Mouse (Mus musculus) layer of hippocampus, postnatal 25 days (tissue): ENCODE data around the gene Sgce. TPM values are rescaled to one million over a fixed set of nuclear protein-coding genes. Genes with fewer than 3 reads are reported as not detected.

ENCODE experiments used
- DNase-seq, 2 experiments: peaks; one replicate each; pipeline ENCODE4 v3.0.0; 2022; ENCODE audit warnings: mixed read lengths in 2 of 2, low spot score in 1 of 2; ENCODE audit errors: extremely low spot score in 1 of 2
- total RNA-seq, 2 experiments: library from RNA; stranded (reverse); gene quantifications; 2 replicates each; pipeline ENCODE4 v1.2.3; 2021

The Sgce gene
- total RNA-seq, 2 experiments from 2014 or later, result 33.3 to 35.3 TPM

DNA sequence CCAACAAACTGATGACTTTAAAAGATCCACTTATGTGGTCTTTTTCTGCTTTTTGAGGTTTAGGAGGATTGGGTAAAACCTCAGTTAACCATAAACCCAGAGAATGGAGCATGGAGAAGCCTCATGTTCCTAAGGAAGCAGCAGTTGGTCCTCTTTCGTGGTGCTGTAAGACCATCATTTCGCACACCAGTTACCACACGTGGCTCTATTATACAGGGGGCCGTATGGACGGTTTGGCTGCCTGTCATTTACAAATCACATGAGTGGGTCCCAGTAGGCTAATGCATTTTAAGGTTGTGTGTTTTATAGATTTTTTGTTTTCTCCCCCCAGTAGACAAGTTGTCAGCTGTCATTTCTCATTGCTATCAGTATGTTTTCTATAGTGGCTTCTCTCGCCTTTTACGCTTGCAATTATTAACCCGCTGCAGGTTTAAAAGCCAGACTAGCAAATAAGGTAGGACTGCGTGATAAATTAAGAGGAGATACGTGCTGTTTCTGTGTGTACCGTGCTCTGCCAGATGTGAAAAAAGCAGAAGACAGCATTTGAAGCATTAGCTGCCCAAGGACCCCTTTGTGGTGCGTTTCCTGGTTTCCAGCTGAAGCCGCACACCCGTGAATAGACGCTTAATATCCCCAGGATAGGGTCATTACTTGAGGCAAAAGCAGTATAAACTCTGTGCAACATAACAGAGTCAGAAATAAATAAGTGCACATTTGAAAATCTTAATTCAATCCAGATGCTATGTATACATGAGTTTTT is 22.8 kb downstream of the Sgce start:
- no peak for DNase-seq

DNA sequence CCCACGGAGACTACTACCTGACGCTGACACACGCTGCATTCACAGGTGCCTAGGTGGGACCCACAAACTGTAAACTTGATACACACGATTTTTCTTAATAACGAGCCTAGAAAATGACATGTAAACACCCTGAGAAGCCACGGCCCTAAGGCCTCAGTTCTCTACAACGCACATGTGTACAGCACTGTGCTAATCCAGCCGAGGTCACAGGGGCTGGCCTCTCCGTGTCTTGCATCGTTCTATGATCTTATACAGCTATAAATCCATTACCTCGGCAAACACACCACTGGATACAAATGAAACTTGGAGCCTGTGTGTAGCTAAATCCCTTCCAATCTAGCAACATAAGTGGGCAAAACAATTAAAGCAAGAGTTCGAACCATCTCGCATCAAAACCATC is 24.3 kb downstream of the Sgce start:
- DNase-seq, result no peak

DNA sequence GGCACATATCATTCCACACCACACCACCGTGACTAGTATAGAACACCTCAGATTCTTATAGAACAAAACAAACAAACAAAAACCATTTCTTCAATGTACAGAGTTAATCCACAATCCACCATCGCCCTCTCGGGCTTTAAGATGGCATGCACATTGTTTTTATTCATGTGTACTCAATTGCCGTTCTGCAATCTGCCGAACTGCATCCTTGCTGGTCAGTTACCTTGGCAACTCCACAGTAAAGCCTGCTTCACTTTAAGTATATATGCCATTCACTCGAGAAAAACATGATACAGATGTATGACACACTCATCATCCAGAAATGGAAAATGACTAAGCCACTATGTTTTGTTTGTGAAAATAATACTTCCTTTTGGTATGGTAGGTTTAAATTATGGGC is 24.9 kb downstream of the Sgce start:
- no peak for DNase-seq

DNA sequence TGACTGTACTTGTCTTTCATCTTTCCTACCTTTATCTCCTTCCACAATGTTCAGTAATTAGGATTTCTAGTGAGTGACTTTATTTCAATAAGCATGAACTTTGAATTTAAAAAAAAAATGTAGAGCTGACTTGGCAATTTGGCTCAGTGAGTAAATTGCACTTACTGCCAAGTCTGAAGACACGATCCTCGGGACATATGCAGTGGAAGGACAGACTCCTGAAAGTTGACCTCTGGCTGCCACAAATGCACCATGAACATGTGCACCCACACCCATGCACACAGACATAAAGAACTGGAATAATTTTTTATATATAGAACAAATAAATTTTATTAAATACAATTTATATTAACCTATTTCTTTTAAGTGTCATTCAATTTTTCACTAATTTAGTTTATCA is 29.7 kb downstream of the Sgce start:
- no peak for DNase-seq

DNA sequence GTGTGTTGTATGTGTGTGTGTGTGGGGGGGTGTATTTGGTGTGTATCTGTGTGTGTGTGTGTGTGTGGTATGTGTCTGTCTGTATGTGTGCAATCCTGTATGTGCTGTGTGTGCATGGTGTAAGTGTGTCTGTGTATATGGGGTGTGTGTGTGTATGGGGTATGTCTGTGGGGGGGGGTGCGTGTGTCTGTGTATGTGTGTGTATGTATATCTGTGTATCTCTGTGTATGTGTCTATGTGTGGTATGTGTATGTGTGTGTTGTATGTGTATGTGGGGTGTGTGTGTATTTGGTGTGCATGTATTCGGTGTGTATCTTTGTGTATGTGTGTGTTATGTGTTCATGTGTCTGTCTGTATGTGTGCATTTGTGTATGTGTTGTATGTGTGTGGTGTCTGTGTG is 30.8 kb downstream of the Sgce start:
- no peak for DNase-seq

DNA sequence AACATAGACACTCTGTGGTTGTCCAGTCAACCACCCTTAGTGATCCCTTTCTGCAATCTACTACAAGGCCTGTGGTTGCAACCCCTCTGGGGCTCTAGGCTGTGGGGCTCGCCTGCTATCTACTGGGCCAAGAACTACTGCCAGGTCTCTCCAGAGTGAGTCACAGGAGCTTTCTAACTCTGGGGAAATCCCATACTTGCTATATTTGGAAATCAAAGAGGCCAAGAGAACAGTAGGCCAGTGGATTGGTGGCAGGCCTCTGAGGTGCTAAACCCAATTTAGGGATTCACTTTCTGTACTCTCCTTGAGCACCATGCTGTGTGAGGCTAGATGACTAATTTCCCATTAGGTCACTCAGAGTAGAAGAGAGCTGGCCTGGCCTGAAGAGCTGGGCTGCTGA is 38.0 kb downstream of the Sgce start:
- no peak for DNase-seq

DNA sequence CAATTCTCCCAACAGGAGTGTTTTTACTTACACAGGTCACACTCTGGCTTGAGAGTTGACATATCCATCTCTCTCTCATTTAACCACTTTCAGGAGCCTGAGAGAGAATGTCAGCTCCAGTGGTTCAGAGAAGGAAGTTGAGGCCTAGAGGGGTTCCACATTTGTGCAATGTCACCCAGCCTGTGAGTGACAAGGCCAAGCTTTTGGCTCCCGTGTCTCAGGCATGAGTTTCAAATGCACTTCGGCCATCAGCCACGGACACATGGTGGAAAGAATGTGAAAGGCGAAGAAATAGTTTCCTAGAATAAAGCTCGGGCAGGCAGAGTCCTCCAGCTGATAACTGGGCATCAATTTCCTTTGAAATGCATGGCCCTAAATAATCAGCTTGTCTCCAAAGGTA is 40.6 kb downstream of the Sgce start:
- no peak for DNase-seq

DNA sequence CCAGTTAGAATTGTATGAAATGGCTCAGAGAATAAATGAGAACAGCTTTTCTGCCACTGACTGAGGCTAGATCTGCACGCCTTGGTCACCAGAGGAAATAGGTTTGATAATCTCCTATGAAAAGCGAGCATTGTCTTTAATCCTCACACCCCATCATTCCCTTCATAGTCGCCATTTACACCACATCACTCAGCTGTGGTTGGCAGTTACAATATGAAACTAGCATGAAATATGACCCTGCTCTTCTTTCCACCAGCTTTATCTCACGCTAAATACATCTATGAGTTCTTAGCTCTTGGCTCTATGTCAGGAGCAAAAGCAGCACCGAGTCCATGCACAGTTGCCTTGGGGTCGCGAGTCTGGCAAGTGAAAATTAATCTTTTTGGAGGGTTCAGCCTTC is 43.1 kb downstream of the Sgce start:
- no peak for DNase-seq

GRCm38 (mm10) chr6:4701641-4702040 is 45.4 kb downstream of the Sgce start:
- no peak for DNase-seq

GRCm38 (mm10) chr6:4695778-4696177 is 51.2 kb downstream of the Sgce start:
- DNase-seq, result no peak

GRCm38 (mm10) chr6:4694672-4695231 is 52.3 kb downstream of the Sgce start:
- no peak for DNase-seq

DNA sequence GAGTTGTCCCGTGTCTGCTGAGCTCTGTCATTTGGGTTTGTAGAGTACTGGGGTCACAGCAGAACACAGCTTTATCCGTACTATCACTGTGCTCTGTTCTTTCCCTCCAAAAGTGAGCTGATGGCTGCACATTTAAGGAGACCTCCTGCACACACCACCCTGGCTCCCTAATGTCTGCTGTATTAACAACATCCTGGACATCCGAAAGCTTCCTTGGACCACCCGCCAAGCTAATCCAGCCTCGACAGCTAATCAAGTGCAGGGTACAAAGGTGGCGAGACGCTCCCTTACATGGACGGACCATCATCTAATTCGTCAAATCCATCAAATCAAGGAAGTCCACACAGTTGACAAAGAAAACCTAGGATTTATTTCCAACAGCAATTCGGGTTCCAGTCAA is 53.5 kb downstream of the Sgce start:
- DNase-seq, result no peak

GRCm38 (mm10) chr6:4690438-4690837 is 56.6 kb downstream of the Sgce start:
- DNase-seq, result no peak

DNA sequence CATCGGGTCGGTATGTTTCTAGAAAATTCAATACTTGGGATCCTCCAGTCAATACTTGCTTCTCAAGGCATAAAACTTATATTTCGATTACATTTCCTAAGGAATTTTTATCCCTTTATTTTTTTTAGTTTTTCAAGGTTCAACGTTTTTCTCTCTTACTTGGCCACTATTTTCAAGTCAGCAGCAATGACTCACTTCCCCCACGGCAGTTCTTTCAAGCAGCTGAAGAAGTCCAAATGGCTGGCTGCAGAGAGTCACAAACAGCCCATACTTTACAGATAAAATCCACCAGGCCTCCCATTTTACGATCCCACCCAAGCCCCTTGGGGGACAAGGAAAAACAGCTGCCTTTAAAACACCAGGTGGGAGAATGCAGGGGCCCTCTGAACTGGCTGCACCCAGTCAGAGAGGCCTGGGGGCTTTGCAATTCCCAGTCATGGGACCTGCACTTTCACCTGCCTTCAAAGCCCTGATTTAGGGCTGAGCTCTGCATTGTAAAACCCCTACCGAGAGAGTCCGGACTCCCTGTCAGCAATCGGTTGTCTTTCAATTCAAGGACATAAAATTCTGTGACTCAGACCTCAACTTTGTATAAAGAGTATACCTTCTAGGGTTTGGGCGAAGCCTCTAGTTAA is 62.2 kb downstream of the Sgce start:
- no peak for DNase-seq

GRCm38 (mm10) chr6:4680576-4680975 is 66.4 kb downstream of the Sgce start:
- DNase-seq, result no peak

DNA sequence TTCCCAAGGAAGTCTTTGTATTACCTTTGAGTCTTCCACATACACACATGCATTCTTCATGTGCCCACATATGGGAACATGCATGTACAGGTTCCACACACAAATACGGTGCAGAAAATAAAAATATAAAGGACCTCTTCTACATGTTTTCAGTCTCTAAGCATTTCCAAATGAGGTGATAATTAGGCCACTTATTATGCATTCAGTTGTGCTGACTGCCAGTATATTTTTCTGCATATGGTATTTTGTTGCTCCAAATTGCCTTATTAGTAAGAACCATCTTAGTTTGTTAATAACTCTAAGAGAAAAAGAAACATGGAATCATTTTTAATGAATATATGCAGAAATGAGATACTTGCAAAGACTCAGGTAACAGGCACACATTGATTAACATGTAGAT is 67.0 kb downstream of the Sgce start:
- no peak for DNase-seq

- no peak for DNase-seq
Observed at GRCm38 (mm10) chr6:4677356-4677761, 69.6 kb downstream of the Sgce start.

GRCm38 (mm10) chr6:4665154-4665553 is 81.9 kb downstream of the Sgce start:
- no peak for DNase-seq

DNA sequence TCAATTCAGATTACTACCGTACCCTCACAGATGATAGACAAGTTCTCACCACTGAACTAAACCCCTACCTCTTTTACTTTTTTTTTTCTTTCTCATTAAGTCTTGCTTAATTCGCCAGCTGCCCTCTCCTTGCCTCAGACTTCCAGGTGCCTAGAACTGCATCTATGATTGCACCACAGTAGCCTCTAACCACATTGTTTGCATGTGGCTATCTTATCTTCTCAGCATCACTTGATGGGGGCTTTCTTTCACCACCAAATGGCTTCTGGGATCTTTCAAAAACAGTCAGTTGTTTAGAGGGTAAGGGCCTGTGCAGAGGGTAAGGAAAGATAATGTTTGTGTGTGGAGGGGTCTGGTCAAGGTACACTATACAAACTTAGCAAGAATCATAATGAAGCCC is 82.7 kb downstream of the Sgce start:
- DNase-seq, result no peak

- DNase-seq, result no peak
Observed at GRCm38 (mm10) chr6:4663516-4663915, 83.5 kb downstream of the Sgce start.

DNA sequence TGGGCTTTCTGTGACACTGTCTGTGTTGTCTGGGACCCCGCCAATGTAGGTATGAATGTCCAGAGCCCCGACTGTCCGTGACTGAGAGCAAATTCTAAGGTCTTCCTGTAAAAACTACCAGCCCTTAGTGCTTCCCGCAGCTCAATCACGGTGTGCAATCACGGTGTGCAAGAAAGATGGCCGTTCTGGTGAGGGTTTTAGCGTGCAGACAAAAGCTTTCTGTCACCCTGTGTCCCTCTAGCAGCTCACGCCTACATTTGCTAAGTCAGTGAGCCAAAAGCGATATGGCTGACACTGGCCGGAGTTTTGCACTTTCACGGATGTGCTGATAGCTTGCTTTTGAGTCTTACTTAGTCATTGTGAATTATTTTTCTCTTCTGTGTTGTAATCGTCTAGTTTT is 88.1 kb downstream of the Sgce start:
- no peak for DNase-seq

DNA sequence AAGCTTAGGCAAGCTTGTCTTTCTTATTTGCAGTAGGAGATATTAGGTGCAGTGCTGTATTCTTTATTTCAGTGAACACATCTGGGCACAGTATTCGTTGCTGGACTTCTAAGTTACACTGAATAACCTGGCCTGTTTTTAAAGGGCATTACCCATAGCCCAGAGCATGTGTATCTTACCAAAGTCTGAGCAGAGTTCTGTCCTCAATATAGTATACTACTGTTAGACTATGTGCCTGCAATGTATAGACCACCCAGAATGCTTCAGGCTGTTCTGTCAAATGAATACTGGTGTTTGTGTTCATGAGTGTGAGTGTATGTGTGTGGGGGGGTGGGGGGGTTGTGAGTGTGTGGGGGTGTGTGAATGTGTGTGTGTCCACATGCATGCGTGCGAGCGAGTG is 91.1 kb downstream of the Sgce start:
- DNase-seq, result no peak
